In the genomic region with DNA sequence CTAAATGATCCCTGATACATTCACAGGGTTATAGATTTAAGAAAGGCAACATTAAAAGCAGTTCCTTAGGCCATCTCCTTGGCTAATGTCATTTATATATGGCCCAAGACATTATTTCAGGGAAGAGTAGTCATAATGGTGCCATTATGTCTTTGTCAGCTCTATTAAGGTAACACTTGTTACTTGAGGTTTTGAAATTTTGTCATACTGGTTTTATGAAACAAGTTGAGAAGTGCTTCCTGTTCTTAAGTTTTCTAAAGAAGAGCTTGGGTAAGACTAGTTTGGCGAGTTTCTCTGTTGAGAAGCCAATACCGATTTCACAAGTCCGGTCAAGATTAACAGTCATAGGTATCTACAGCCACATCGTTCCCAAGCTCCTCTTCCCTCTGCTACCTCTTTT, we compare ENCODE assay signal across 13 mouse cellular contexts.
DNase-seq lines count a peak whose midpoint lies in the region.
"Had no signal": no experiment of that assay in that cellular context is flagged by ENCODE, and none has a peak within 500 bp of the region (broad histone marks: within the 10 kb centered on the region; RNA-seq: fewer than 3 reads in every experiment).

No protein-coding gene starts in this region.

- peak; percentile 0 for DNase-seq in lung, postnatal 25 days (ENCODE audit: low spot score)
- DNase-seq in lung, adult 18-20 months: no peak
- peak; percentile 65 for DNase-seq in fat pad, adult 2 months (ENCODE audit: extremely low read depth, low read depth, low spot score)
- DNase-seq in gonadal fat pad, adult 2 months (ENCODE audit: low read depth): peak; percentile 73
- DNase-seq in adrenal gland, postnatal 10 days: no peak
- DNase-seq: adrenal gland, adult 2 months; adrenal gland, postnatal 14 days; adrenal gland, postnatal 36 days; cerebellum, adult 11-12 months; cerebellum, adult 2 months; cerebellum, adult 9-10 months; cerebellum, postnatal 10 days; cerebellum, postnatal 25 days had no signal

Comparison
In these comparisons a context has a peak if more than half of its experiments do, and no peak if none do; other contexts are left out.
1. DNase-seq: peak in lung, postnatal 25 days (single experiment), fat pad, adult 2 months (single experiment) and gonadal fat pad, adult 2 months (single experiment); none in lung, adult 18-20 months (0 of 2) and adrenal gland, postnatal 10 days (single experiment).